Mouse (Mus musculus): Measurements from ENCODE around the gene Clptm1.

Clptm1 gene

DNA sequence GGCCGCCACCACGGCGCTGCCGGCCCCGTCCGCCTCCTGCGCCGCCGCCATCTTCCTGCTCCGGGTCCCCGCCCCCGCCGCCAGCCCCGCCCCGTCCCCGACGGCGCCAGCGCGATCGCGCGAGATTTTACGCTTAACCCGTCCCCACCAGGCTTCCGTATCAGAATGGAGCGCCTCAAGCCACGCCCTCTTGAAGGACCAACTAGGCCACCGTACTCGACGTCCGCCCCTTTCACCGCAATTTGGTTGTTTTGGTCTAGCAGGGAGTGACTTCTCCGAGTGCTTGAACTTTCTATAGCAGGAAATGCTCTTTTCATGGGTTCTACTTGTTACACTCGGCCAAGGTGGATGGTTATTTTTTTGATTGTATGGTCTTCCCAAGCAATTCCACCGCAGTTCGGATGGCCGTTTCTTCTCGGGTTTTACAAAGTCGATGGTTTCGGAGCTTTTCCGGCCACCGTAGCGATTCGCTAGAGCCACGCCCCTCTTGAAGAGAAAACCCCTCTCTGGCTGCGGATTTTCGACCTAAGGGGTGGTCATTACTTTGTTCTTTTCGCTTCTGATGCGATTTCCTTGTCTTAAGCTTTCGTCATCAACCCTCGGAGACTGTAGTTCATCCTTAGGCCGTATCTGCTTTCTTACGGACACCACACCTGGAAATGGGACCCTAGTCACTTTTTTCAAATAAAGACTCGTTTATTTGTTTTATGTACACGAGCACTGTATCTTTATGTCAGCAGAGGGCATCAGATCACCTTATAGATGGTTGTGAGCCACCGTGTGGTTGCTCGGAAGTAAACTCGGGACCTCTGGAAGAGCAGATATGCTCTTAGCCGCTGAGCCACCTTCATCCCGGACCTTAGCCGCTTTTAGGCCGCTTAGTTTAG is at the start of gene Clptm1:
Clptm1 (minus strand) TSS at position 79 of the 887 bp plus-strand sequence.
- DNase-seq (ENCODE audit: extremely low read depth, low read depth, low spot score), result peak; percentile 75

GRCm38 (mm10) chr7:19713598-19713997 is 48.8 kb upstream of the Clptm1 start:
- no peak for DNase-seq (ENCODE audit: extremely low read depth, low read depth, low spot score)

DNA sequence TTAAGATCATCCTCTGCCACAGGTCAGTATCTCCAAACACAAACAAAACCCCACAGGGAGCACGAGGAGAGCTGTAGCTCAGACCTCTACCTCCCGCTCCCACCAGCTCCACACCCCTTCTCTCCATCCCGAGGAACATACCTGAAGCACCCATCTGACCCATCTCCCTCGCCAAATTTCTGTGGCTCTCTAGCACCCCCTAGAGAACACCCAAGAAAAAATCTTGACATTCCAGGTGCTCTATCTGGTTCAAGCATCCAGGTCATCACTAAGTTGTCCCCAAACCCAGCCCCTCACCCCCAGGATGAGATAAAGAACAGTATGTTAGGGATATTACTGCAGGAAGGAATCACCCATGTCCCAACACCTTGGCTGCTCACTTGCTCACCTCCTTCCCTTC is 48.4 kb upstream of the Clptm1 start:
- DNase-seq (ENCODE audit: extremely low read depth, low read depth, low spot score), result no peak

GRCm38 (mm10) chr7:19712414-19712813 is 47.6 kb upstream of the Clptm1 start:
- no peak for DNase-seq (ENCODE audit: extremely low read depth, low read depth, low spot score)

DNA sequence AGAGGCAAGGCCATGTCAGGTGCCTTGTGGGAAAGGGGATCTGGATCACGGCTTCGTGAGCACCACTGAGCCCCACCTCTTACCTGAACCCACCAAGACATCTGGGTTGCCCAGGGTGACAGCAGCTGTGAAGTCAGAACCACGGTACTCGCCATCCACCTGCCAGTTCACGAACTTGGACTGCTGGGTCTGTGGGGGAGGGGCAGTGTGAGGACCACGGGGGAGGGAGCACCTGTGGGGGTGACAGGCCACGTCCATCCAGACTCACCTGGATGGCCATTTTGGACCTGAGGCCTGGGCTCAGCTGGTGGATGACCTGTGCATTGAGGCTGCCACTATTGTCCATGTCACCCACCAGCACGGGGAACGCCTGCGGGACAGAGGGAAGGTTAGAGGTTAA is 45.8 kb upstream of the Clptm1 start:
- DNase-seq (ENCODE audit: extremely low read depth, low read depth, low spot score), result no peak

DNA sequence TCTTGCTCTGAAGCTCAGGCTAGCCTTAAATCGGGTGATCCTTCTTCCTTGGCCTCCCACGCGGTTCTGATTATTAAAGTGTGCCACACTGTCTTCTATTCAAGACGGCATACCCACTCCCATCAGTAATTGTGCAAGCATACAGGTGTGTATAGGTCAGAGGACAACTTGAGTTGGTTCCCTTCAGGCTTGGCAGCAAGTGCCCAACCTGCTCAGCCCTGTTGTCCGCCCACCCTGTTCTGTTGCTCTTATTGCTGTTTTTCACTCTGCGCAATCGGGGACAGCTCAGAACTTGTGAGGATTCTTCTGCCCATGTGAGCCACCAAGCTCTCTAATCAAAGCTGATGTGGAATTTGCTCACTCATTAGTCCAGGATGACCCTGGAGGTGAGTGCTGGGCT is 40.4 kb upstream of the Clptm1 start:
- DNase-seq (ENCODE audit: extremely low read depth, low read depth, low spot score), result peak; percentile 99

- DNase-seq (ENCODE audit: extremely low read depth, low read depth, low spot score), result no peak
Observed at GRCm38 (mm10) chr7:19704475-19704874, 39.6 kb upstream of the Clptm1 start.

DNA sequence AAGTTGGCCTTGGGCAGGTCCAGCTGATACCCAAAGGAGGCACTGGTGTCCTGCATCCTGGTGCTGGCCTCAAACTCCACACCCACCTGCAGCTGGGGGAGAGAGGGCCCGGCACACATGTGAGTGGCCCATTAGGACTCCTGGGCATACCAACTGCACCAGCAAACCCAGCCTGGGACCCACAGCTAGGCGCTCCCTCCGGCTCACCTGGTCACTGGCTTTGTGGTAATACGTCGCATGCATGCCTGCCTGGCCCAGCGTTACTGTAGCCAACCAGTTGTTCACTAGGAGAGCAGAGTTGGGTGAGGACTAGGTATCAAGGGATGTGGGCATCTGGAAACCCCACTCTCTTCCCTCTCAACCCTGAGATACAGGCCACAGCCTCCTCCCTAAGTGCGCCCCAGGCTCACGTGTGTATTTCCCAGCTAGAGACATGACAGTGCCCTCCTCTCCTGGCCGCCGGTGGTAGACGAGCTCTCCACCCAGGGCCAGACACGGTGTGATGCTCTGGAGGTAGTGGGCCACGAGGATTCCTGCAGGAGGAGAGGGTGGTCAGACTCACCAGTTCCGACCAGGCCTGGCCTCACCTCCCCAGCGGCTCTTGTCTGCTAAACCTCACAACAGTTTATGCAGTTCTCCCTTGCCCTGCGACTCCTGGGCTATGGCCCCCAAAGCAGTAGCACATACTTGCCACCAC is 38.2 kb upstream of the Clptm1 start:
- no peak for DNase-seq (ENCODE audit: extremely low read depth, low read depth, low spot score)

- DNase-seq (ENCODE audit: extremely low read depth, low read depth, low spot score), result no peak
Observed at GRCm38 (mm10) chr7:19701069-19701761, 36.4 kb upstream of the Clptm1 start.

GRCm38 (mm10) chr7:19700299-19701068 is 35.7 kb upstream of the Clptm1 start:
- no peak for DNase-seq (ENCODE audit: extremely low read depth, low read depth, low spot score)

DNA sequence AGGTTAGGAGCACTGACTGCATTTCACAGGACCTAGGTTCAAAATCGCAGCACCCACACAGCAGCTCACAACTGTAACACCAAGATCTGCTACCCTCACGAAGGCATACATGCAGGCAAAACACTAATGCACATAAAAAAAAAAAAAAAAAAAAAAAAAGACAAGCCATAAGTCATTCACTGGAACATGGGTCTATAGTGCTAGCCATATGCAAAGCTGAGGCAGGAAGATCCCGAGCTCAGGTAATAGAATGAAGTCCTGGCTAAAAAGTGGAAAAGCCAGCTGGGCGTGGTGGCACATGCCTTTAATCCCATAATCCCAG is 35.0 kb upstream of the Clptm1 start:
- DNase-seq (ENCODE audit: extremely low read depth, low read depth, low spot score), result no peak

DNA sequence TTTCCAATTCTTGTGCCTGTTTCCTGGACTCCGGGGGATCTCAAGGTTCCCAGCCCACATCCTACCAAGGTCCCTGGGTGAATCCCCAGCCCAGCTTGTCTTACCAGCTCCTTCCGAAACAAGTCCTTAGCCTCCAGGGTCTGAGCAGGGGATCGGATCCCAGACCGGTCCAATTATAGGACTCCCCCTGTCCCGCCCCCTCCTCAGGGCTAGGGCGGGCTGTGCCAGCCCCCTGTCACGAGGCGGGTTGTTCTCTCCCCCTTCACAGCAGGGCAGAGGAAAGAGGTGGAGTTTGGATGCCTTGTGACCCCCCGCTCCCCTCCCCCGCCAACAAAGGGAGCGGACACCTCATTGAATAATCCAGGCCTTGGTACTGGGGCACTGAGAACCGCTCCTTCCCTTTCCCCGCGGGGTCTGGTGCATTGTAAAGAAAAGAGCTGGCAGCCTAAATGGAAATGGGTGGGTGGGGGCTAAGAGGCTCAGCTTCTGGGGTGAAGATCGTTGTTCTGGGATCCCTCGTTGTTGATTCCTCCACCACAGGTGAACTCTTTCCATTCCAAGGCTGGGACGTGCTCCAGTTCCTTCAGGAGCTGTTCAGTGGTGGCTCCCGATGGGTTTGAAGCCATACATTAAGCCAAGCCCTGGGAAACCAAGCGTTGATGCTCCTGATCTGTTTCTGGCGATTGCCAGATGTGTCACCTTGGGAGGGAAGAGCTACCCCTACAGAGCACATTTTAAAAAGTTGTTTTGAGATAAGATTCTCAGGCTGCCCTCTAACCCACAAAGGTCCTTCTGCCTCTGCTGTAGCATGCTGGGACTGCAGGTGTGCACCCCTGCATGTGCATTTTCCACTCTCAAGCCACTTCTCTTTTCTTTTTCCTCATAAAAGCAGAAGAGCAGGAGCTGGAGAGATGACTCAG is 34.3 kb upstream of the Clptm1 start, which contains the start of gene Apoe:
Apoe (minus strand) TSS at position 282 of the 920 bp plus-strand sequence.
- no peak for DNase-seq (ENCODE audit: extremely low read depth, low read depth, low spot score)

DNA sequence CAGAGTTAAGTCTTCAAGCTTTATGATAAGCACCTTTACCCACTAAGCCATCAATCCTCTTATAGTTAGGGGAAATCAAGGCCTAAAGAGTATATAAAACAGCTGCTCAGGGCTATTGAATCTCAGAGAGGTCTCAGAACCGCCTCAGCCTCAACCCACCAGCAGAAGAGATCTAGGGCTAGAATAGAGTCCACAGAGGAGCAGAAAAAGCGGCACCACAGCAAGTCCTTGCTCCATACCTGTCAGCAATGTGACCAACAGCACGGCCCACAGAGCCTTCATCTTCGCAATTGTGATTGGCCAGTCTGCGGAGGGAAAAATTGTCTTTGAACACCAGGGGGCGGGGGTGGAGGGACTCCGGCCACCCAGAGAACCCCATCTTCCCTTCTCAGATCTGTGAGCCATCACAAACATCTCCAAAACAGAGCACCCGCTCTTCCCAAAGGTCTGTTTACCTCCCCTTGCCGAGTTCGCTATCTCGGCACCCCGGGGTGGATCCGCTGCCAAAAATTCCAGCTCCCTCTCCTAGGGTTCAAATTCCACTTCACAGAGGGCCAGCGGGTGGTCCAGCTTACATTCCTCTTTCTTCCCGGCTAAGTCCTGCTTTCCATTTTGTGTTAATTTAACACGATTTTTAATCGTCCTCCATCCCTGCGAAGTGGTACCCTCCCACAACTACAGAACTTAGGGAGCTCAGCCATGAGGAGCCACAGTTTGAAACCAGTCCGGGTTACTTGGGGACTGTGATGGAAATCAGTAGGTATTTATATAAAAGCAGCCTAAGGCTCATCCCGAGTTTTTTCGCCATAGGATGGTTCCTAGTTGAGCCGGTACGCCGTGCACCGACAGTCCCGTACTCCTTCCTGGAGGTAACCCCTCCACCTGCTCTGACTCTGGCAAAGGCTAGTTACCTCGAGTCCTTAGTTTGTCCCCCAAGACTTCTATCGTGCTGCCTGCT is 33.4 kb upstream of the Clptm1 start:
- DNase-seq (ENCODE audit: extremely low read depth, low read depth, low spot score), result no peak

DNA sequence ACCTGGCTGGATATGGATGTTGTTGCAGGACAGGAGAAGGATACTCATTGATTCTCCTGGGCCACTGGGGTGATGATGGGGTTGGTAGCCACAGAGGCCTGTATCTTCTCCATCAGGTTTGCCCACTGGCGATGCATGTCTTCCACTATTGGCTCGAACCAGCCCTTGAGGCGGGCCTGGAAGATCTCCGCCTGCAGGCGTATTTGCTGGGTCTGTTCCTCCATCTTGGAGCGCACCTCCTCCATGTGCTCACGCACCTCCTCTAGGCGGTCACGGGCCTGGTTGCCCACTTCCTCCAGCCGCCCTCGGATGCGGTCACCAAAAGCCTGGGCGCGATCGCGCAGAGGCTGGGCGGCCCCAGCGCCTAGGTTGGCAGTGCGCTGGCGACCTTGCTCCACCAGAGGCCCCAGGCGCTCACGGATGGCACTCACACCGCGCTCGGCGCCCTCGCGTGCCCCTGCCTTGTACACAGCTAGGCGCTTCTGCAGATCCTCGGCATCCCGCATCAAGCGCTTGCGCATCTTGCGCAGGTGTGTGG is 31.6 kb upstream of the Clptm1 start:
- DNase-seq (ENCODE audit: extremely low read depth, low read depth, low spot score), result no peak

DNA sequence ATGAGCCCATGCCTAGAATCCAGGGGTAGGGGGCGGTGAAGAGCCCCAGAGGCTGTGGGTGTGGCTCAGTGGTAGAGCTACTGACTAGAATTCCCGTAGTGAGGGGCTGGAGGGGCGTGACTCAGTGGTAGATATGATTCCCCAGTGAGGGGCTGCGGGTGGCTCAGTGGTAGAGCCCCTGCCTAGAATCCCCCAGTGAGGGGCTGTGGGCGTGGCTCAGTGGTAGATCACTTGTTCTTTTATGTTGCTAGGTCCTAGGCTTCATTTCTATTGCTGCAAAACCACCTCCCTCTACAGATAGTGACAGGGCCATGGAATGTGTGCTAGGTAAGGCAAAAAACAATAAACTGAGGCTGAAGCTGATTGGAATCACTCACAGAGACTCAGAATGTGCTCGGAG is 31.0 kb upstream of the Clptm1 start:
- no peak for DNase-seq (ENCODE audit: extremely low read depth, low read depth, low spot score)

- no peak for DNase-seq (ENCODE audit: extremely low read depth, low read depth, low spot score)
Observed at GRCm38 (mm10) chr7:19695213-19695594, 30.4 kb upstream of the Clptm1 start.

GRCm38 (mm10) chr7:19694336-19695212 is 29.7 kb upstream of the Clptm1 start:
- DNase-seq (ENCODE audit: extremely low read depth, low read depth, low spot score), result no peak

DNA sequence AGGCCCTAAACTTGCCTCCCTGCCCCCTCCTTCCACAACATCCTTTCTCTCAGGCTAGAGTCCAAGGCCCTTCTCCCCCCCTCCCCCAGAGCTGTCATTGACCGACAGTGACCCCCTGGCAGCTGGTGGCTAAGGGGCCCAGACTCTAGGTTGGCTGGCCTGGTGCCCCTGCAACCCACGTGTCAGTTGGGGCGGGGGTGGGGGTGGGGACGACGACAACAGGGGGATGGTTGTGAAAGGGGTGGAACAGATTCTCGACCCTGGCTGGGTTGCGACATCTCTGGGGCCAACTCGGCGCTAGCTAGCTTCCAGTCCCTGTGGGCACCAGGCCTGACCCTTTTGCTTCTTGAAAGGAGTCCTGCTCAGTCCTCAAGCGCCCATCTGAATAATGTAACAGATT is 28.6 kb upstream of the Clptm1 start:
- DNase-seq (ENCODE audit: extremely low read depth, low read depth, low spot score), result no peak
